Mouse (Mus musculus) CH12.LX (cell line): ENCODE data around the gene Tomm40l.

Source experiments
- CHD1 ChIP-seq: IDR thresholded peaks from 2 replicates; pipeline ENCODE4 v1.6.1; 2012; ENCODE audit warnings: low read depth, low read length, improper control_type of control experiment, inconsistent platforms
- CTCF ChIP-seq, 2 experiments: IDR thresholded peaks in 1 of 2; conservative IDR thresholded peaks in 1 of 2; 2 replicates each; pipeline ENCODE4 v1.5.1; 2011 to 2012; ENCODE audit warnings: low read depth in 2 of 2, low read length in 2 of 2, improper control_type of control experiment in 1 of 2, inconsistent platforms in 1 of 2, mild to moderate bottlenecking in 1 of 2, moderate library complexity in 1 of 2
- E2F4 ChIP-seq: IDR thresholded peaks from 2 replicates; pipeline ENCODE4 v1.6.1; 2011; ENCODE audit warnings: low read depth, low read length, improper control_type of control experiment; ENCODE audit not compliant: insufficient replicate concordance
- HCFC1 ChIP-seq: IDR thresholded peaks from 2 replicates; pipeline ENCODE4 v1.6.1; 2012; ENCODE audit warnings: low read depth, mild to moderate bottlenecking, inconsistent platforms, low read length, improper control_type of control experiment
- KAT2A ChIP-seq: IDR thresholded peaks from 2 replicates; pipeline ENCODE4 v1.6.1; 2012; ENCODE audit warnings: low read length, improper control_type of control experiment, inconsistent platforms; ENCODE audit not compliant: insufficient replicate concordance
- NELFE ChIP-seq: IDR thresholded peaks from 2 replicates; pipeline ENCODE4 v1.6.1; 2011; ENCODE audit warnings: low read depth, low read length, improper control_type of control experiment
- POLR2A ChIP-seq: IDR thresholded peaks from 2 replicates; pipeline ENCODE4 v1.6.1; 2011; ENCODE audit warnings: low read depth, mild to moderate bottlenecking, improper control_type of control experiment, low read length
- POLR2AphosphoS2 ChIP-seq: IDR thresholded peaks from 2 replicates; pipeline ENCODE4 v1.6.1; 2011; ENCODE audit warnings: low read depth, low read length, improper control_type of control experiment
- TCF12 ChIP-seq: IDR thresholded peaks from 2 replicates; pipeline ENCODE4 v1.6.1; 2014; ENCODE audit warnings: low read depth, mild to moderate bottlenecking, inconsistent platforms, low read length, improper control_type of control experiment
- UBTF ChIP-seq: IDR thresholded peaks from 2 replicates; pipeline ENCODE4 v1.6.1; 2012; ENCODE audit warnings: low read depth, mild to moderate bottlenecking, inconsistent platforms, low read length, improper control_type of control experiment, moderate library complexity

DNA sequence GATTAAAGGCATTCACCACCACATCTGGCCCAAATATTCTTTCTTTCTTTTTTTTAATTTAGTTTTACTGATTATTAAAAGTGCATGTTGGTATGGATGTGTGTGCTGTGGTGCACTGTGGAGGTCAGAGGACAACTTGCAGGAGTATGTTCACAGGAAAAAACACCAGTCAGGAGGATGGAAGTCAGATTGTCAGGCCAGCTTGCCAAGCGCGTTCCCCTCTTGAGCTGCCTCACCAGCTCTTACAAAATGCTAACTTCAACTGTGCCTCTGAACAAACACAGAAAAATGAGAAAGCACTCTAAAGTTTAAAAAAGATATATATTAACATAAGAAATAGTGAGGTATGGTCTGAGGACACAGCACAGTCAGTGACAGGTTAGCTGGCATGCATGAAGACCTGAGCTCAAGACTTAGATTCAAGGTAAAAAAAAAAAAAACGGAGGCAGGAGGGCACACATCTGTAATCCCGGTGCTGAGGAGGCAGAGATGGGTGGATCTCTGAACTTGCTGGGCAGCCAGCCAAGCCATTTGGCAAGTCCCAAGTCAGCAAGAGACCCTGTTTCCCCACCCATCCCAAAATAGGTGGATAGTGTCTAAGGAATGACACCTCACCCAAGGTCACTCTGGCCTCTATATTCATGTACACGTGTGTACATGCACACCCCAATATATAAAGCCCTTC is 42.7 kb downstream of the Tomm40l start:
- TF ChIP-seq E2F4: no peak
- TF ChIP-seq CTCF (conservative IDR thresholded peaks at IDR 0.05 in 1 of 2, IDR thresholded peaks at IDR 0.05 in 1 of 2; ENCODE audit: low read depth in 2 of 2, low read length in 2 of 2): no peak
- no peak for TF ChIP-seq POLR2A
- no peak for TF ChIP-seq TCF12
- no peak for TF ChIP-seq UBTF
- no peak for TF ChIP-seq NELFE
- TF ChIP-seq HCFC1: no peak
- no peak for TF ChIP-seq CHD1
- no peak for TF ChIP-seq KAT2A
- no peak for TF ChIP-seq POLR2AphosphoS2
